Mouse (Mus musculus) ES-CJ7 (cell line): ENCODE data around the gene Il31ra.

Experiments
- DNase-seq: peaks from one replicate; pipeline ENCODE4 v3.0.0; 2011; ENCODE audit warnings: low read depth, low spot score

Gene Il31ra

DNA sequence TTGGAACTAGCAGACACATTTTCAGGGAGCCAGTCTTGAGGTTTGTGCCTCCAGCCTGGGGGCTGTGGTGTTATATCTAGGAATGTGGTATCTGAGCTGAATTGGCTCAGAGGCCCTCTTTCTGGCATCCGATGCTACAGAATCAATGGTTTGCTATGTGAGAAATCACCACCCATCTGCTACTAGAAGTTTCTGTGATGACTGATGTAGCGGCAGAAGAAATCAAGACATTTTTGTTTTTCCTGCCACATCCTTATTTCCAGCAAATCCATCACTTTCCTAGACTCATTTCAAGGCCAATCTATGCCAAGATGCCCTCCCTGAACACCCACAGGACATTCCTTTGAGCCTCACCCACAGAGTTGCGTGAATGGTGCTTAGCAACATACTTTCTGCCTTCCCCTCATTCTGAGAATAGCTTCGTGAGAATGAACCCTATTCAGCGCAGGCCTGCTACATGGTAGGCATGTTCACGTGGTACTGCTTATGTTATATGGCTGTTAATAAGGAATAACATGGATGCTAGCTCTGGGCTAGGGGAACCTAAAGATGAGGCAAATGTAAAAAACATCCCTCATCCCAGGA, 33.5 kb downstream of the Il31ra start:
- no peak for DNase-seq

DNA sequence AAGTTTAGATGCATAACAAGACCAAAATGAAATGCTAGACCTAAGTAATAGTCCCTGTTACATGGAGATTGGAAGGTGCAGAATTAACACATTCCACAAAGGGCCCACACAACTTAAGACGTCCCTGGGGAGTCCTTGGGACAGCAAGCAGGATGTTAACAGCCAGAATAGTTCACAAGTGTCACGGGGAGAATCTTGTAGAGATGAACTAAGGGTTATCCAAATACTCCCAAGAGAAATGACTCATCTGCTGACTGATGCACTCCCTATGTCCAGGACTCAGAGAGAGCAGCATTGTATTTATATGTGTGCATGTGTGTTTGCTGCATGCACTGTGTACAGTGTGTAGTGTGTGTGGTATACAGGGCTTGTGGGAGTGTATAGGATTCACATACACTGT, 37.7 kb downstream of the Il31ra start:
- no peak for DNase-seq

DNA sequence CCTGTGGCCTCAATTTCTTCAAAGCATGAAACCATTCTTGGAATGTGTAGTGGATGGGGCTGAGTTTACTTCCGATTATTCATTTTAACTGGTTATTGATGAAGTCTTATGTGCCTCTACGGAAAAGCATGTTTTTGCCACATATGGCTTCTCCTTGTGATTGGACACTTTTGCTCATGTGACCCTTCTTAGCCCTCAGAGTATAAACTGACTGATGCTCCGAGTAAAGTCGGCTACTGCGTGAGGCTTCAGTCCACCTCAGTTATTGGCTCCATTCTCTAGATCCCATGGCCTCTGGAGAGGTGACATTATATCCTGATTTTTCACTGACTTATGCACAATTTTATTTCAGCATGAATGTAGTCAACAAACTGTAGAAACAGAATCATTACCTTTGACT, 40.9 kb downstream of the Il31ra start:
- no peak for DNase-seq

DNA sequence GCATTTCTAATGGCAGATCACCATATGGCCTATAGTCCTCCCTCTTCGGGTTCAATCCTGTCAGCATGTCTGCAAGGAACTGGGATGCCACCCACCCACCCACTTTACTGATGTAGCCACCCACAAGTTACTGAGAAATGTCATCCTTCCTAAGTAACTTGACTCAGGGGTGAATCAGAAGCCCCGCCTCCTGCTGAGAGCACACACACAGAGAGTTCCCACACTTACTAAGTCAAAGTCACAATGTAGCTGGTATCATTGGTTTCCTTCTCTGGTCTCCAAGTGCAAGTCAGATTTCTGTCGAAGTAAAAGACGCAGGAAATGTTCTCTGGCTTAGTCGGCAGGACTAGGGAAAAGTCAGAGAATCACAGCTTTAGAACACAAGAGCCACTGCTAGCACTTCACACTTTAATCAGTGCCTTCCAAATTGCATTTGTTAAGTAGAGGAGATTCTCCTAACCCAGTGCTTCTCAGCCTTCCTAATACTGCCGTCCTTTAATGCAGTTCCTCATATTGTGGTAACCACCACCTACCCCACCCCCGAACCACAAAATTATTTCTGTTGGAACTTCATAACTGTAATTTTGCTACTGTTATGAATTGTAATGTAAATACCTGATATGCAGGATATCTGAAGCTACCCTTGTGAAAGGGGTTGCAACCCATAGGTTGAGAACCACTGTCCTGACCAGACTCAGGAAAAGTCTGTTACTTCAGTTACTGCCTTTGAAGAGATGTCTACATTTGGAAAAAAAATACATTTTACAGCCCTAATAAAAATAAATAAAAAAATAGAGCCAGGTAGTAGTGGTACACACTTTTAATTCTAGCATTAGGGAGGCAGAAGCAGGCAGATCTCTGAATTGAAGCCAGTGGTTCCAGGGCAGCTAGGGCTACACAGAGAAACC, 42.3 kb downstream of the Il31ra start:
- no peak for DNase-seq

DNA sequence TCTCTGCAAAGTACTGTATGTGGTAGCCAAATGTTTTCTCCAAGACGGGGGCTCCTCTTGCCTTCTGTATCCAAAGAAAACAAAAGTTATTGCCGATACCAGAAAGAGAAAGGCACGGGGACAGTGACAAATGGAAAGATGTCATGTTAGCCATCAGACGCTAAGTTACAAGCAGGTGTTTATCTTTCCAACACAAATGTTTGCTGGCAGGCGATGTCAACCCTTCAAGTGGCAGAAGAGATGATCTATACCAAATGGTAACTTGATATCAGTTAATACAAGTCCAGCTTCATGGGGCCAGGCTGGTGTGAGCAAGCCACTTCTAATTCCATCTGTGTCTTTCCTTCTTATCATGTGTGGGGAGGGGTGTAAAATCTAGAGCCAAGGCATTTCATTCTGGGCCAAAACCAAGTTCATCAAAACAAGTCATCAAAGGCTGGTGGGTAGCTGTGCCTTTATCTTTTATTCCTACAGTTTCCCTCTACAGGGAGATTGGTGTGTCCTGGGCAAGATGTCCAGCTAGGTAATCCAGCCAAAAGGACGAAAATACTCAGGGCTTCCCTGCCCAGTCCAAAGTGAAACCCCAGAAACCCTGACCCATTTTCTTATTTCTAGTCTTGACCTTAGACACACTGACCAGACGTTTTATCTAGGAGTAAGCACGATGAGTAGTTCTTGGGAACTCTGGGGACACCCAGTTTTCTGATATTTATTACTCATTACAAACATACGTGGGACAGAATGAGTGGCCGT, 52.8 kb downstream of the Il31ra start:
- DNase-seq, result no peak

DNA sequence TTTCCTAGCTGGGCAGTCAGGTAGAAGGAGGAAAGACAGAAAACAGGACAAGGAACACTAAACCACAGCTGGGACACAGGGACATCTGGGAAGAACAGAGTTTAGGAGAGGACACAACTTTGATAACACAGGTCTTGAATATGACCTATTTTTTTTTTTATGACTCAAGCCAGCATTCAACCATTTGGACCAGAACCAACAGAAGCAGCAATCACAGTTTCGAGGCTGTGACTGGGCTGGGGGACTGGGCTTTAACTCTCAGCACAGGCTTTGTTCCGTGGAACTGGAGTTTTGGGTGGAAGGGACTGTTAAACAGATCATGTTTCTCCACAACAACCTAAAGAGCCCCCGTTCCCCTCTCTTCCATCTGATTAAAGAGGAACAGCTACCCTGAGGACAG, 53.5 kb downstream of the Il31ra start:
- no peak for DNase-seq

DNA sequence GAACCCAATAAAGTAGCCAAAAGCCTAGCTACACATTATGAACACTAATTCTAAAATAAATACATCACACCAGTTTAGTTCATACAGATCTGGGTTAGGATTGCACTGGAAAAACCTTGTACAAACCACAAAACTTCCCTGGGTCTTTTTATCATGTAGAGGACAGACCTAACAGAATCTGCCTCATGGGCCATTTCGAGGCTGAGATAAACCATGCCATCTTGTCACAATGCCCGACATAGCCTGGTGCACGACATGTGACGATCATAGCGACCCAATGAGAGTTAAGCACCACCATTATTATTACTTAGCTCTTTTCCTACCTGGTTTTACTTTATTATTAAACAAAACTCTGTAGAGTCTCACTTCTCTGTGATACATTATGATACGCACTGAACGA, 57.1 kb downstream of the Il31ra start:
- DNase-seq, result no peak

DNA sequence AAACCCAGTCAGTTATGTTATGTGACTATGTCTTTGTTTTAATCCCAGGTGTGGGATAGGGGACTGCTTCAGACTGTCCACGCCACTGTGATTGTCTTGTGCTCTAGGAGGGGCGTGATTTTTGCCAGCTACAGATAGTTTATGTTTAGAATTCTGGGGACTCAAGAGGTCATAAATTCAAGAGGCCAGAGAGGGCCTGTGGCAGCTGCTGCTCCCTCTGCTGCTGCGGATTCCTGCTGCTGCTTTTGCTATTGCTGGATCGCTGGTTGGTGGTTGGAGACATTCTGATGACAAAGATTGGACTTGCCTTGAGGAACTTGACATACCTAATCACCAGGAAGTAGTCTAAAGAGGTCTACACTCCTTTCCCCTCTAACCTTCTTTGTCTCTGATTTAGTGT, 57.5 kb downstream of the Il31ra start:
- no peak for DNase-seq

DNA sequence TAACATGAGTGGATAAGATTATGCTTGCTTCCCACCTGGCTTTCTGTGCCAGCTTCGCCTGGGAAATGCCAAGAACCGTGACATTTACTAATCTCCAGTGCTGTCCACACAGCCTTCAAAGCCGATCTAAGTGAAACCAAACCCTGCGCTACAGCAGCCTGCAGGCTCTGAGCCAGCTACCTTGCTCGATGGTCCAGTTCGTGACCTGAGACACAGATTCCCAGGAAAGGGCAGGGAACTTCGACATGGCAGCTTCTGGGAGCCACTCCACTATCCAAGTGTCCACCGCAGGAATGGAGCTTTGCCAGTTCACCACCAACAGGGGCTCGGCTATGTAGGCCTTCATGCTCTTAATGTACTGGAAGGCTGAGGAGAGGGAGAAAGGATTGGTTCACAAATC, 60.6 kb downstream of the Il31ra start:
- DNase-seq, result no peak

DNA sequence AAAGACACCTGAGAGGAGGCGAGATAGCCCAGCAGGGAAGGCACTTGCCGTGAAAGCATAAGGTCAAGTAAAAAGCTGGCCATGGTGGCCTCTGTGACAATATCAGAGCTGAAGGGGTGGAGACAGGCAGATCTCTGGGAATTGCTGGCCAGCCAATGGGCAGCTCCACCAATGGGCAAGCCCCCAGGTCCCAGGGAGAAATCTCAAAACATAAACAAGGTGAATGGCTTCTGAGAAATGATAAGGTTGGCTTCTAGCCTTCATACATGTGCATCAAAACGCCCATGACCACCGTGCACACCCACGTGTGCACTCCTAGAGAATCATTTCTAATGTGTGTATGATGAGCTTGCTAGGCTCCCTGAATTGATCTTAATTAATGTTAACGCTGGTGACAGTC, 61.9 kb downstream of the Il31ra start:
- no peak for DNase-seq

DNA sequence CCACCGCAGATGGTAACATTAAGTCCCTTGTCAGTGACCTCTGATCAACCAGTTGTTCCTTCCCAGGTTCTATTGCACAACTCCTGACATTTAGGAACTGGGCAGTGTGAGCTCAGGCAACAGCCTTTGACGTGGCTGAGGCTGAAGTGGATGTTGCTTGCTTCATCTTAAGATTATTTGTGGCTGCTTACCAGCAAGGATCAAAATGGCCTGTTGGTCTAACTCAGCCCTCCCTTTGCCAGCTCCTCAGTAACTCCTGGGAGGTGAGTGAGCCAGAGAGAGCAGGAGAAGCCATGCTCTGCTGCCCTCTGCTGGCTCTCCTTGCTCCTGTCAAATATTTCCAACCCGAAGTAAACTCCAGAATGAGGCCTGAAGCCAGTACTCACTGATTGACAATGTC, 64.3 kb downstream of the Il31ra start:
- peak; percentile 63 for DNase-seq

DNA sequence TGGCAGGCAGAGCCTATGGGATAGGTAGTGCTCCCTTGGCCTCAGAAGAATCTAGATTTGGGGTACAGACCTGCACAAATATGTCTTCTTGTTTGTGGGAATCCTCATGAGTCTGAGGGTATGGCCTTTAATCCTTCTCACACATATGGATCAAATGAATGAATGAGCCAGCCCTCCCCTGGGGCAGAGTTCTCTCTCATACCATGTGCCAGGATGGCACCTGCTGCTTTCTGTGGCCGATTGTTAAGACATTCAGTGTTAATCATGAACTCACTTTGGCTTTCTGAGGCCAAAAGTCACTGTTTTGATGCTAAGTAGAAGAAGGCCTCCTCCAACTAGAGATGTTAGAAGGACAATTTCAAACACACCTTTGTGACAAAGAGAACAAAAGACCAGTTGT, 67.0 kb downstream of the Il31ra start:
- DNase-seq, result no peak

DNA sequence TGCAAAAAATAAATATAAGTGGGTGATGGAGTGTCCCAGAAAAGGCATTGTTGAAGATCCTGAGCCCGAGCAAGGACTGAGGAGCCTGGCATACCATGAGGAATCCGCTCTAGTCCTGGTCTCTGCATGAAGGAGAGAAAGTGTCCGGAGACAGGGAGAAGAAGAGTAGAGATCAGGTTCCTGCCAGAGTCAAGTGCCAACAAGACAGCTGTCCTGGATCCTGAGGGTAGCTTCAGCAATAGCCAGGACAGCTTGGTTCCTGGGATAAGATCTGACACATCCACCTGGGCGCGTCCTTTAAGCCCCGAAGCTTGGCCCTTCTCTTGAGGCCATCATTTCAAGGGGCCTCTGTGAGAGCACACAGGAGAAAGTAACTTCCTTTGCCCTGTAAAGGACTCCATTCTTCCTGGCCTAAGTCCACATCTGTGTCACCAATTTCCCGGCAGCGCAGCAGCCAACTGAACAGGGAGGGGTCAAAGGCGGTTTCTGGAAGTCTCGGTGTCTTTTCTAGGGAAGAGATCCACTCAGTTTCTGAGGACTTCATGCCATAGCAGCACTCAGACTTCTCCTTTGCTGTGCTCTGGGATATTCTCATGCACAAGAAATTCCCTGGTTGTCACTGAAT, 70.7 kb downstream of the Il31ra start:
- DNase-seq, result no peak

DNA sequence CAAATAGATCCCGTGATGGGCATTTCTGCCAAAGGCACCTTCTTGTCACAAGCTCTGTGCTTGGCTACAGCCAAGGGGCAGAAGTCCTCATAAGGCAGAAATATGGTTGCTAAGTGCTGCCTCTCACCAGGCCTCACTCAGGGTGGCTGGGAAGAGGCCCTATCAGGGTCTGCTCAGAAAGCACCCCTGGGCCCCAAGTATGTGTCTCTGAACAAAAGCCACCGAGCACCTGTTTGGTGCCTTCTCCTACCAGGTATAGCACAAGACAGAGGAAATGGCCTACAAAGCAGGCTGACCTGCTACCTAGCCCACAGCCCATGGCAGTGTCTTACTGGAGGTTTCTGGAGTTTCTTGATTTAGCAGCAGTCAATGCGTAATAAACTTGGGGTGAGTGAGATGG, 71.3 kb downstream of the Il31ra start:
- DNase-seq, result no peak

DNA sequence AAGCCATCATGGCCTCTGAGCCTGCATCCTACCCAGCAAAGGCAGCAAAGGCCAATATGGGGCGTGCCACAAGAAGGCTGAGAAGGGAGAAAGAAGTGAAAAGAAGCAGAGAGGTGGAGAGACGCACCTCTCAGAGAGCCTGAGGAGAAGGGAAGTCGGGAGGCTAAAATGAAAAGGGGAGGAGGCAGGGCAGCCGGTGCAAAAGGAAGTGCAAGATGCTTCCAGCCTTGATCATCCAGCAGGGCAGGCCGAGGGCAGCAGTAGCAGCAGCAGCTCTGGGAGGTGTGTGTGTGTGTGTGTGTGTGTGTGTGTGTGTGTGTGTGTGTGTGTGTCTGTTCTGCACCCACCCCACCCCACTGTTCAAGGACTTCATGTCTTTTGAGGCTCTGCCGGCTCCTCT, 71.9 kb downstream of the Il31ra start:
- no peak for DNase-seq

DNA sequence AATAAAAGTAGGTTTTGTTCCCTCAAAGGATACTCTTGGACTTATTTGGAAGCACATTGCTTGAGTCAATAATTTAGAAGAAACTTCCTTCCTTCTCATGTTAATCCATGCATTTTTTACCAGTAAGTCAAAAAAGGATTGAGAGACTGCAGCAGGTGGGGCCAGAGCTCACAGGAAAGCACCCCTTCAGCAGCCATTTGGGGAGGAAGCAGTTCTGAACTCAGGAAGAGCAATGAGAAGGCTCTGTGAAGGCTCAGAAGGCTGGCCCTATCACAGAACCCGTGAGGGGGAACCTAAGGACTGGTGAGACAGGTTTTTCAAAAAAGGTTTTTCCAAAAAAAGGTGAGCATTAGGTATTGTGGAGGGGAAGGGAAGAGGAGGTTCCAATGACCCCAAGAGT, 79.6 kb downstream of the Il31ra start:
- DNase-seq, result no peak

DNA sequence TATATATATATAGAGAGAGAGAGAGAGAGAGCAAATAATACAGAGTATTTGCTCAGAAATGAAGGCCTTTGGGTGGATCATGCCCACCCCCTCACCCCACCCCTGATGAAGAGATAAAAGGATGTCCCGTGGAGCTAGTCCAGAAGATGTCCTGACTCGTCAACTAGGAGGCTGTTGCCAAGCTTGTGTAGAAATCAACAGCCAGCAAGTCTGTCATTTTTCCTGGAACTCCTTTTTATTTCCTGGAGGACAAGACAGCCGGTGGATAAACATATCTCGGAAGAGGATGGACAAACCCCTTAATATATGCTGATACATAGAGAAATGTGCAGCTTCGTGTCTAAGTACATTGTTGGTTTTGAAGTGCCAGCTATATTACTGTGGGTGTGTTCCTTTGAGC, 81.3 kb downstream of the Il31ra start:
- no peak for DNase-seq

DNA sequence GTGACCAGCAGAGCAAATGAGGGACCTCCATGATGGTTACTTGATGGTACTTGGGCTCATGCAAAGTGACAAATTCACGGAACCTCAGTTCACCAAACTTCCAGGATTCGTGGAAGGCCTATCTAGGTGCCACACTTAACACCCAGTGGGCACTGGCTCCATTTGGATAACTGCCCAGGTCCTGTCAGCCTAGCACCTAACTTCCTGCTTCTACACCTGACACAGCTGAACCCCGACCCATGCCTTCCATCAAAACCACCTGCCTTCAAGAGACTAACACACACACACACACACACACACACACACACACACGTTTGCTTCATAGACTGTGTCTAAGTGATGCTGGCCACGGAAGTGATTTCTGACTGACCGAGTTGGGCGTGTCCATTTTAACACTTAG, 82.3 kb downstream of the Il31ra start:
- DNase-seq, result no peak

DNA sequence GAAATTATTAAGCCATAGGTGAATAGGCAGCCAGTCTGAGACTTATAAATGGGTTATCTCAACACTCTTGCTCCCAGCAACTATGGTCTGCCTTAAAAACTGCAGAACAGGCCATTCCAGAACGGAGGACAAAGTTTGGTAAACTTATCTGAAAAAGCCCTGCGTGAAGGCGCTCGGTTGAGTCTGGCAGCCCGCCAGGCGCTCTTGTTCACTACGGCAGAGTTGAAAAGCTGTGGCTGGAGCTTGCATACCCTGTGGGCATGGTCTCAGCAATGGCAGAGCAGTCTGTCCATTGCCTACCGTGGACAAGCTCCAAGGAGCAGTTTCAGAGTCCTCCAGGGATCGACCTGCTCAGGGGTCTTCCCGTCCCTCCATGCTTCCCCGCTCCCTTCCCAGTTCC, 82.9 kb downstream of the Il31ra start:
- DNase-seq, result no peak

DNA sequence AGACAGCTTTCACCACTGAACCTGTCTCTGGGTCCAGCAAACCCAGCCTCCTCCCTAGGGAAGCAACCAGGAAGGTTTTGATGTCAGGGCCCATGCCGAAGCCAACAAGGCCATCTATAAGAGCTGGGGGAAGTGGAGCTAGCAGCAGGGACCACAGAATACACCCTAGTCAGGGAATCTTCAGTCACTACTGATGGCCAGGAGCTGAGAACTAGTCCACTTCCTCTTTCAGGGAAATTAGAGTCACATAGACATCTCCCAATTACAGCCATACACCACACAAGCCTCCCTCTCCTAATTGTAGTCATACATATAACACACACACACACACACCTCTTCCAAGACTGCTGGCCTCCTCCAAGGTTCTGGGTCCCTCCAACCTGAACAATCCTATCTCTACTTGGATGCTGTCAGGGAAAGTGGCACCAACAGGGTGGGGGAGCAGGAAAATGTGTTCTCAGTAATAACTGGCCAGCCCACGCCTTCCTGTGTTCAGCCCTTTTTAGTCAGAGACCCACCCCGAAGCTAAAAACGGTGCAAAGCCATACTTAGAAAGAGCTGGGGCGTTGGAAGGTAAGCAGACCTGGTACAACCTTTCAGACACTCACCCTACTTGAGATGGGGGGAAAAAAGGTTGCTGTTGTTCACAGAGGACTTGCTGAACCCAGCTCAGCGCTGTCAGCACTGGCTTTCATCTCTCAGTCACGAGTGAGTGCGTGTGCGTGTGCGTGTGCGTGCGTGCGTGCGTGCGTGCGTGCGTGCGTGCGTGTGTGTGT, 83.5 kb downstream of the Il31ra start:
- no peak for DNase-seq

DNA sequence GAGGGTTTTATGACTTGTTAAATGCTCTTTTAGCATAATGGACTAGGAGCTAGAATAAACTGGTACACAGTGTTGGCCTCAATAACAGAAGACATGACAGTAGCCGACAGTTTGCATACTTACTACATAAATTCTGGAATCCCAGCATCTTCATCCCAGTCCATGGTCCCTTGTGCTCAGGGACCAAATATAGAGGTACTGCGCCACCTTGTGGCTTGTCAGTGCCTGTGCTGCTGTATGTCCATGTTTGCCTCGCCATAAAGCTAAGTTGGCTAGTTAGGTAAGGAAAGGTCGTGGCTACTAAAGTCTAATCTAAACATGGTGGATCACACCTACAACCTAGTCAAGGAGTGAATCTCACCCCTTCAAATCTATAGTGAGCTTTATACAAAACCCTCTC, 84.7 kb downstream of the Il31ra start:
- DNase-seq, result peak; percentile 71

DNA sequence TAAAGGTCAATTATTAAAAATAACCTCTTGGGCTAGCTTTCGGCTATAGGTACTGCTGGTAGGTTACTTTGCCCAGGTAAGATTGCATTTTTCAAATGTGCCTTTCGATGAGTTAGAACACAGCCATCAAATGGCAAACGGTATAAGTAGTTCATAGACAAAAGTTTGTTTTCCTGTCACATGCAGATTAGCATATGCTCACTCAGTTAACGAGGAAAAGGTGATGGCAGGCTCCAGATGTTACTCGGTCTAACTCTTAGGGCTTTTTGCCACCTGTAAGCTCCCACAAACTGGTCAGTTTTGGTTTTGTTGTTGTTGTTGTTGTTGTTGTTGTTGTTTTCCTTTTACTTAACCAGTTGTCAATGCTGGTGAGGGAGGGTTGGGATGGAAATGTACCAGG, 85.7 kb downstream of the Il31ra start:
- no peak for DNase-seq
